27 mouse cellular contexts compared by ENCODE assay signal in the genomic region with DNA sequence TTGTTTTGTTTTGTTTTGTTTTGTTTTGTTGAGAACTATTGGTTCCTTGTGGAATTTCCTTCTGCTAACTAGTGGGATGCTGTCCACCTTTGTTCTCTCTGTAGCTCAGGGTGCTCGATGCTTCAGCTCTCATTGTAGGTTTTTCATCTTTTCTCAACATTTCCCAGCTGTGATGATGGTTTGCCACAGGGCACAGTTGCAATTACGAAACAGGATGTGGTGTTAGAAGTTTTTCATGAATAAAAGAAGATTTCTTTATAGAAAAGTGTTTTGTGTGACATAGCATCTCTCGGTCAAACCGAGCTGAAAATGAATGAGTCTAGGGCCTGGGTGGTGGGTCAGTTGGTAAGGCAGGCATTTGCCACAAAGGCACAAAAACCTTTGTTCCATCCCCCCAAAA.
A peak's percentile ranks its signal among the peaks of the same experiment; 100 is the strongest.
DNase-seq lines count a peak whose midpoint lies in the region; ATAC-seq lines count a peak whose summit lies in the region.
"Had no signal": no experiment of that assay in that cellular context is flagged by ENCODE, and none has a peak within 500 bp of the region (broad histone marks: within the 10 kb centered on the region; RNA-seq: fewer than 3 reads in every experiment).

No protein-coding gene starts in this region.

- H3K4me3 ChIP-seq in midbrain, embryonic 15.5 days: no peak overlapping the region
- H3K4me3 ChIP-seq: embryonic facial prominence, embryonic 10.5 days; embryonic facial prominence, embryonic 13.5 days; erythroblast, embryonic 14.5 days; forebrain, embryonic 10.5 days; forebrain, embryonic 13.5 days; hindbrain, embryonic 10.5 days; hindbrain, embryonic 13.5 days had no signal

- no peak overlapping the region for H3K9ac ChIP-seq in midbrain, embryonic 15.5 days
- H3K9ac ChIP-seq: embryonic facial prominence, embryonic 13.5 days; forebrain, embryonic 13.5 days; hindbrain, embryonic 13.5 days had no signal

- H3K36me3 ChIP-seq in midbrain, embryonic 15.5 days (replicated peaks): no peaks in the 10 kb centered on the region
- H3K36me3 ChIP-seq: embryonic facial prominence, embryonic 10.5 days; embryonic facial prominence, embryonic 13.5 days; forebrain, embryonic 10.5 days; hindbrain, embryonic 10.5 days; hindbrain, embryonic 13.5 days had no signal

- DNase-seq in thymus, postnatal 0 days (ENCODE audit: low spot score): peak; percentile 50
- no peak for DNase-seq in thymus, postnatal 10 days (ENCODE audit: low spot score in 2 of 2)
- DNase-seq in right cerebral cortex, postnatal 4 days: no peak
- DNase-seq: adrenal gland, adult 2 months; adrenal gland, postnatal 14 days; cerebellum, adult 11 months; cerebellum, adult 2 months; cerebellum, adult 9-11 months; cerebellum, postnatal 25 days; embryo, embryonic 11 days; gastrocnemius, postnatal 10 days; gastrocnemius, postnatal 36 days; heart, adult 11 months had no signal

- no peaks in the 10 kb centered on the region for H3K27me3 ChIP-seq in midbrain, embryonic 15.5 days (replicated peaks)
- H3K27me3 ChIP-seq: embryonic facial prominence, embryonic 13.5 days; forebrain, embryonic 13.5 days; hindbrain, embryonic 13.5 days had no signal

- no peak overlapping the region for H3K4me2 ChIP-seq in midbrain, embryonic 15.5 days
- H3K4me2 ChIP-seq: embryonic facial prominence, embryonic 13.5 days; forebrain, embryonic 13.5 days; heart, embryonic 11.5 days; hindbrain, embryonic 13.5 days had no signal

- 82% methylated on average over 4 of the region's 4 CpGs for WGBS in midbrain, embryonic 15.5 days

- ATAC-seq in granulocyte monocyte progenitor cell, adult 5-6 weeks (replicated peaks; ENCODE audit: poor library complexity, severe bottlenecking): peak; percentile 74
- peak; percentile 74 for ATAC-seq in megakaryocyte progenitor cell, adult 5-6 weeks (replicated peaks; ENCODE audit: poor library complexity)
- no peak for ATAC-seq in midbrain, embryonic 15.5 days (replicated peaks)
- ATAC-seq: CD4-positive, CD25-positive, alpha-beta regulatory T cell, adult 4 months; forebrain, embryonic 13.5 days; hindbrain, embryonic 16.5 days; inflammation-experienced regulatory T-cells, adult 6 months had no signal

- H3K4me1 ChIP-seq in midbrain, embryonic 15.5 days: no peaks in the 10 kb centered on the region
- H3K4me1 ChIP-seq: embryonic facial prominence, embryonic 10.5 days; forebrain, embryonic 10.5 days; forebrain, embryonic 13.5 days; hindbrain, embryonic 10.5 days; hindbrain, embryonic 13.5 days had no signal

- no peaks in the 10 kb centered on the region for H3K9me3 ChIP-seq in midbrain, embryonic 15.5 days
- H3K9me3 ChIP-seq: embryonic facial prominence, embryonic 10.5 days; embryonic facial prominence, embryonic 13.5 days; forebrain, embryonic 10.5 days; forebrain, embryonic 13.5 days; hindbrain, embryonic 10.5 days; hindbrain, embryonic 13.5 days had no signal

- H3K27ac ChIP-seq in midbrain, embryonic 15.5 days: no peak overlapping the region
- H3K27ac ChIP-seq: embryonic facial prominence, embryonic 10.5 days; embryonic facial prominence, embryonic 13.5 days; forebrain, embryonic 10.5 days; forebrain, embryonic 13.5 days; hindbrain, embryonic 10.5 days; hindbrain, embryonic 13.5 days had no signal
